Mouse (Mus musculus): ENCODE data around the gene Washc2.
A peak's percentile ranks its signal among the peaks of the same experiment; 100 is the strongest.

Washc2 gene

DNA sequence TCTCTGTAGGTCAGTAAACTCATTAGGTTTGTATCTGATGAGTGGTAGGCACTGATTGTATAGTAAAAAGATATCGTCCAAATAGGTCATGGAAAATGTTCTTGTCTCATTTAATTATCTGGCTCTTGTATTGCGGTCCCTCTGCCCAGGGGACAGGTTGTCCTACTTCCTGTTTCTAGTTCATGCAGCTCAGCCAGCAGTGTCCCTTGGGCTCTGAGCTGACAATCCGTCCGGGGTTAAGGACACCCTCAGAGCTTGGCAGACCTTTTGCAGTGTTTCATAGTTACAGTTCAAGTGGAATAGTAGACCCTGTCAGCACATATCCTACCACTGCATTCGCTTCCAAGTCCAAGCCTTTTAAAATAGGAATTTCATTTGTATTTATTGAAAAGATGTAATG lies 27.5 kb downstream of the Washc2 start:
- TF ChIP-seq CTCF (conservative IDR thresholded peaks at IDR 0.05; ENCODE audit: low read length) (no peak), NANOG (IDR thresholded peaks at IDR 0.05; ENCODE audit: borderline replicate concordance, low read length) (no peak), POU5F1 (IDR thresholded peaks at IDR 0.05; ENCODE audit: borderline replicate concordance, low read length) (no peak)
- Histone ChIP-seq H3K4me3 (replicated peaks; ENCODE audit: low read length) (no peak overlapping the region), H3K36me3 (ENCODE audit: insufficient read depth, low read length) (peaks cover 88% of the 10 kb centered on the region), H3K9me3 (ENCODE audit: low read length) (peaks cover 35% of the 10 kb centered on the region), H3K4me1 (replicated peaks; ENCODE audit: low read depth, low read length) (no peaks in the 10 kb centered on the region), H3K27me3 (ENCODE audit: insufficient read depth, low read length) (no peaks in the 10 kb centered on the region)

DNA sequence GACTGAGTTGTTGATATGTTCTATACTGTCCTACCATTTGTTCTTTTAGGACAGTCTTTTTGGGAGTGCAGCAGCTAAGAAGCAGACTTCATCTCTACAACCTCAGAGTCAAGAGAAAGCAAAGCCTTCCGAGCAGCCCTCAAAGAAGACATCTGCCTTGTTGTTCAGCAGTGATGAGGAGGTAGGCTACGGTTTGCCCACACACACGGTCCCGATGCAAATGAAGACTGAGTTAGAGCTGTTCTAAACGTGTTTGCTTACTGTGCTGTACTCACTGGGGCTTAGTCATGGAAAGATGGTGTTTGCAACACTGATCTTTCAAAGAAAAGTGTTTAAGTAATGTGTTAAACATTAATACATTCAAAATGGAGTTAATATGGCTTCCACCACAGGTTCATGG lies 30.2 kb downstream of the Washc2 start:
- no peak overlapping the region for H3K4me3 ChIP-seq (replicated peaks; ENCODE audit: low read length)
- no peaks in the 10 kb centered on the region for H3K27me3 ChIP-seq (ENCODE audit: insufficient read depth, low read length)
- no peak for TF ChIP-seq NANOG (IDR thresholded peaks at IDR 0.05; ENCODE audit: borderline replicate concordance, low read length)
- TF ChIP-seq CTCF (conservative IDR thresholded peaks at IDR 0.05; ENCODE audit: low read length): no peak
- TF ChIP-seq POU5F1 (IDR thresholded peaks at IDR 0.05; ENCODE audit: borderline replicate concordance, low read length): no peak

DNA sequence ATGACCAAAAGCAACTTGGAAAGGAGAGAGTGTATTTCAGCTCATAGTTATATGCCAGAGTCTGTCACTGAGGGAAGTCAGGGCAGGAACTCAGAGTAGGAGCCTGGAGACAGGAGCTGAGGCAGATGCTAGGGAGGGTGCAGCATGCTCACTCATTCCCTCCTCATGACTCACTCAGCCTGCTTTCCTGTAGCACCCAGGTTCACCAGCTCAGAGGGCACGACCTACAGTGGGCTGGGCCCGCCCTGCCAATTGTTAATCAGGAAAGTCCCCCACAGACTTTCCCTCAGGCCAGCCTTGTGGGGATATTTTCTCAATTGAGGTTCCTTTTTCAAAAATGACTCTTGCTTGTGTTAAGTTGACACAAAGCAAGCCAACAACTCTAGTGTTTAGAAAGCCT lies 32.5 kb downstream of the Washc2 start:
- Histone ChIP-seq H3K36me3 (ENCODE audit: insufficient read depth, low read length) (peaks cover 88% of the 10 kb centered on the region), H3K9me3 (ENCODE audit: low read length) (peaks cover 86% of the 10 kb centered on the region), H3K27me3 (ENCODE audit: insufficient read depth, low read length) (no peaks in the 10 kb centered on the region), H3K4me1 (replicated peaks; ENCODE audit: low read depth, low read length) (no peaks in the 10 kb centered on the region), H3K4me3 (replicated peaks; ENCODE audit: low read length) (no peak overlapping the region)
- TF ChIP-seq CTCF (conservative IDR thresholded peaks at IDR 0.05; ENCODE audit: low read length): no peak
- TF ChIP-seq NANOG (IDR thresholded peaks at IDR 0.05; ENCODE audit: borderline replicate concordance, low read length): no peak
- TF ChIP-seq POU5F1 (IDR thresholded peaks at IDR 0.05; ENCODE audit: borderline replicate concordance, low read length): no peak

More for the DNA sequence above, 30.2 kb downstream of the Washc2 start:
- Histone ChIP-seq H3K9me3 (ENCODE audit: low read length) (peaks cover 63% of the 10 kb centered on the region), H3K36me3 (ENCODE audit: insufficient read depth, low read length) (peaks cover 86% of the 10 kb centered on the region), H3K4me1 (replicated peaks; ENCODE audit: low read depth, low read length) (no peaks in the 10 kb centered on the region)

DNA sequence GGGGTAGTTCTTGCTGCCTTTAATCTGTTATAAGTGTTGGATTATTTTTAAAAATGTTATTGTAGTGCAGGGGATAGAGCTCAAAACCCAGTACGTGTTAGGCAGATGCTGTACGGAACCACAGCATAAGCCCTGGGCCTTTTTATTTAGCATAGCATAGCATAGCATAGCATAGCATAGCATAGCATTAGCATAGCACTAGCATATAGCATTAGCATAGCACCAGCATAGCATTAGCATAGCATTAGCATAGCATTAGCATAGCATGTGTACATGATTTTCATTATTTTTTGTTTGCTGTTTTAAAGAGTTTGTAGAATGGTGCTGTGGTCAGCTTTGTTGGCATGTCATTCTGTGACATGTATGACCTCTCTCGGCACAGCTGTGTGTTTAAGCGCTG lies 51.8 kb downstream of the Washc2 start:
- no peaks in the 10 kb centered on the region for H3K9me3 ChIP-seq (ENCODE audit: low read length)

DNA sequence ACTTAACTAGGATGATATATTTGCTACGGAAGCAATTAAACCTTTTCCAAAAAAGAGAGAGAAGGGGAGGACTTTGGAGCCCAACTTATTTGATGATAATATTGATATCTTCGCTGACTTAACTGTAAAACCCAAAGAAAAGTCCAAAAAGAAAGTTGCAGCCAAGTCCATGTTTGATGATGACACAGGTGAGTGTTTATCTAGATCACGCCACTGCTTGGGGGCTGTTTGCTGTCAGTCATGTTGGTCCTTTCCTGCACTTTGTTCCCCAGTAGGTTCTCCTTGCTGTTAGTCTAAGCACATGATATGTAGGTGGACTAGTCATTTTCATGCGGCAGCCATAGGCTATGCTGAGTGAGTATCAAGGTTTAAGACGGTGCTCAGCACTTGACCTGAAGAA lies 52.6 kb downstream of the Washc2 start:
- Histone ChIP-seq H3K4me3 (replicated peaks; ENCODE audit: low read length) (no peak overlapping the region), H3K36me3 (ENCODE audit: insufficient read depth, low read length) (peaks cover 68% of the 10 kb centered on the region), H3K9me3 (ENCODE audit: low read length) (no peaks in the 10 kb centered on the region), H3K4me1 (replicated peaks; ENCODE audit: low read depth, low read length) (peaks cover 28% of the 10 kb centered on the region), H3K27me3 (ENCODE audit: insufficient read depth, low read length) (no peaks in the 10 kb centered on the region)
- TF ChIP-seq POU5F1 (IDR thresholded peaks at IDR 0.05; ENCODE audit: borderline replicate concordance, low read length) (no peak), NANOG (IDR thresholded peaks at IDR 0.05; ENCODE audit: borderline replicate concordance, low read length) (no peak), CTCF (conservative IDR thresholded peaks at IDR 0.05; ENCODE audit: low read length) (no peak)

More for the DNA sequence above, 51.8 kb downstream of the Washc2 start:
- no peak overlapping the region for H3K4me3 ChIP-seq (replicated peaks; ENCODE audit: low read length)
- H3K36me3 ChIP-seq (ENCODE audit: insufficient read depth, low read length): peaks cover 76% of the 10 kb centered on the region
- no peaks in the 10 kb centered on the region for H3K27me3 ChIP-seq (ENCODE audit: insufficient read depth, low read length)
- peaks cover 21% of the 10 kb centered on the region for H3K4me1 ChIP-seq (replicated peaks; ENCODE audit: low read depth, low read length)
- no peak for TF ChIP-seq POU5F1 (IDR thresholded peaks at IDR 0.05; ENCODE audit: borderline replicate concordance, low read length)
- TF ChIP-seq NANOG (IDR thresholded peaks at IDR 0.05; ENCODE audit: borderline replicate concordance, low read length): no peak
- no peak for TF ChIP-seq CTCF (conservative IDR thresholded peaks at IDR 0.05; ENCODE audit: low read length)

DNA sequence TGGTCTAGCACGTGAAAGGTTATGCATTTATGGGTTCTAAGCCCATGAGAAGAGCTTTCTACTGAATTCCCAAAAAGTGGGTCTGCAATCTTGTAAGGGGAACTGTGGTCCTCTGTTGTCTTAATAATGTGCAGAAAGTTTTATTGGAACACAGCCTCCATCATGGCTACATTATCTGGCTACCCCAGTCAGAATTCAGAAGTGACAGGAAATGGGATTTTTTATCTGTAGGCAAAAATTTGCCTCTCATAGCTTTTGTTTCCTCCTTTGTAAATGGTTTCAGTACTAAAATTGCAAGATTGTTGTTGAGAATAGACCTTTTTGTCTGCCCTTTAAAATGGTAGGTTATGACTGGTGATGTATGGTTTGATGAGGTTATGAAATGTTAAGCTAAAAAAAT lies 55.0 kb downstream of the Washc2 start:
- no peaks in the 10 kb centered on the region for H3K27me3 ChIP-seq (ENCODE audit: insufficient read depth, low read length)
- no peaks in the 10 kb centered on the region for H3K9me3 ChIP-seq (ENCODE audit: low read length)
- peaks cover 49% of the 10 kb centered on the region for H3K36me3 ChIP-seq (ENCODE audit: insufficient read depth, low read length)
- no peak overlapping the region for H3K4me3 ChIP-seq (replicated peaks; ENCODE audit: low read length)
- no peak for TF ChIP-seq NANOG (IDR thresholded peaks at IDR 0.05; ENCODE audit: borderline replicate concordance, low read length)
- no peak for TF ChIP-seq POU5F1 (IDR thresholded peaks at IDR 0.05; ENCODE audit: borderline replicate concordance, low read length)
- no peak for TF ChIP-seq CTCF (conservative IDR thresholded peaks at IDR 0.05; ENCODE audit: low read length)
- peaks cover 34% of the 10 kb centered on the region for H3K4me1 ChIP-seq (replicated peaks; ENCODE audit: low read depth, low read length)

DNA sequence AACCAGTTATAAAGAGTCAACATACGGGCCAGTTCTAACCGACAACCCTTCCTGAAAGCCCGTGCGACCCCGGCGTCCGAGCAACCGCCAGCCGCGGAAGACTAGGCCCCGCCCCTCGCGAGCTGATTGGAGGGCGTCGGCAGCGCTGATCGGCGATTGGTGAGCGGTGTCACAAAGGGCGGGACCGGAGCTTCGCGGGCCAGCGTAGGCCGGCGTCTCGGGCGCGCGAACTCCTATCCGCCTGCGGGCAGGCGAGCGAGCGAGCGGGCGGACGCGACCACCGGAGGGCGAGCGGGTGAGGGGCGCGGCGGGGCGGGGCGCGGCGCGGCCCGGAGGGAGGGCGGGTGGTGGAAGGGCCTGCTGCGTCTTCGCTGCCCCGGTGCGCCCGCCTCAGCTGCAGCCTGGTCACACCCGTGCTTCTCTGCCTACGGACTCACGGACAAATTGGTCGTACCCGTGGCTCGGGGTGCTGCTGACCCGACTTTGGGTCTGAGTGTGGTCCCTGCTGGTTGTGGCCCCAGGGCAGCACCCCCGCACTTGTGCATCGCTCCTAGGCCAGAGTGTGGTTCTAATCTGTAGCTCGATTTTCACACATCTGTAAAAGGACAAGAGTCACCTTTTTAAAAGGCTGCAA lies 56.3 kb downstream of the Washc2 start, which contains the start of gene Zfand4:
Gene Zfand4 (plus strand): TSS at position 205 of the 634 bp plus-strand sequence.
- Histone ChIP-seq H3K4me3 (replicated peaks; ENCODE audit: low read length) (peak within 1 kb of the TSS; percentile 81), H3K36me3 (ENCODE audit: insufficient read depth, low read length) (peaks cover 36% of the 10 kb centered on the region), H3K9me3 (ENCODE audit: low read length) (no peaks in the 10 kb centered on the region), H3K27me3 (ENCODE audit: insufficient read depth, low read length) (no peaks in the 10 kb centered on the region), H3K4me1 (replicated peaks; ENCODE audit: low read depth, low read length) (peaks cover 34% of the 10 kb centered on the region)
- TF ChIP-seq CTCF (conservative IDR thresholded peaks at IDR 0.05; ENCODE audit: low read length): no peak
- no peak for TF ChIP-seq POU5F1 (IDR thresholded peaks at IDR 0.05; ENCODE audit: borderline replicate concordance, low read length)

DNA sequence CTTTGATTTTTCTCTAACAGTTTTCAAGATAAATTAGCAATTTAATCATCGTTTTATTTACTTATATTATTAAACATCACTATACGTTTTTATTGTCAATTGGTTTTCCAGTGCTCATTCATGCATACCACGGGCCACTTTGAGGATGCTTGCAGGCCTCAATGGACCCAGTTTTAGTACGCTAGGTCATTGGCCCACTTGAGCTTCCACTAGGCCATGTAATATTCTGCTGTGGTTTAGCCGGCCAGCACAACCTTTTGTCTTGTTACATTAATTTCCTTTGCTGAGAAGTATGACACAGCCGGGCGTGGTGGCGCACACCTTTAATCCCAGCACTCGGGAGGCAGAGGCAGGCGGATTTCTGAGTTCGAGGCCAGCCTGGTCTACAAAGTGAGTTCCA lies 57.0 kb downstream of the Washc2 start:
- no peaks in the 10 kb centered on the region for H3K27me3 ChIP-seq (ENCODE audit: insufficient read depth, low read length)
- peaks cover 31% of the 10 kb centered on the region for H3K36me3 ChIP-seq (ENCODE audit: insufficient read depth, low read length)
- peak overlapping the region; percentile 81 for H3K4me3 ChIP-seq (replicated peaks; ENCODE audit: low read length)
- H3K4me1 ChIP-seq (replicated peaks; ENCODE audit: low read depth, low read length): peaks cover 34% of the 10 kb centered on the region
- H3K9me3 ChIP-seq (ENCODE audit: low read length): no peaks in the 10 kb centered on the region
- TF ChIP-seq NANOG (IDR thresholded peaks at IDR 0.05; ENCODE audit: borderline replicate concordance, low read length): no peak
- TF ChIP-seq CTCF (conservative IDR thresholded peaks at IDR 0.05; ENCODE audit: low read length): no peak
- no peak for TF ChIP-seq POU5F1 (IDR thresholded peaks at IDR 0.05; ENCODE audit: borderline replicate concordance, low read length)

DNA sequence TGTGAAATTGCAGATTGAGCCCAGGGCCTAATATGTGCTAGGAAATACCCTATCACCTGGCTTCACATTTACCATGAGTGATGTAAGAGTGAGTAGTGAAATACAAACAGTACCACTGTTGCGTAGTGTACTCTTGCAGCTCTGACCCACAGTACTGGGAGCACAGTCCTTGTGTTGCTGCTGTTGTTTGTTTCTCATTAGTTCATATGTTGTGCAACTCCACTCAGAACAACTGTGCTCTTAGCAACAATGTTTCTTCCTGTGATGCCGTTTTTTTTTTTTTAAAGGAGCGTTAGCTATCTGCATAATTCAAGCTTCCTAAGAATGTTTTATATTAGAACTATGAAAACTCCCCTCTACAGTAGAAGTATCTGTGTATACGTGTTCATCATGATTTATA lies 57.8 kb downstream of the Washc2 start:
- Histone ChIP-seq H3K36me3 (ENCODE audit: insufficient read depth, low read length) (peaks cover 23% of the 10 kb centered on the region), H3K4me3 (replicated peaks; ENCODE audit: low read length) (no peak overlapping the region), H3K4me1 (replicated peaks; ENCODE audit: low read depth, low read length) (peaks cover 34% of the 10 kb centered on the region), H3K9me3 (ENCODE audit: low read length) (no peaks in the 10 kb centered on the region), H3K27me3 (ENCODE audit: insufficient read depth, low read length) (no peaks in the 10 kb centered on the region)
- TF ChIP-seq CTCF (conservative IDR thresholded peaks at IDR 0.05; ENCODE audit: low read length) (no peak), POU5F1 (IDR thresholded peaks at IDR 0.05; ENCODE audit: borderline replicate concordance, low read length) (no peak), NANOG (IDR thresholded peaks at IDR 0.05; ENCODE audit: borderline replicate concordance, low read length) (no peak)

Data from E14TG2a.4 (cell line).